Mouse (Mus musculus) liver, embryonic 14.5 days (tissue): ENCODE data around the gene Birc5. TPM values are rescaled to one million over a fixed set of nuclear protein-coding genes. Genes with fewer than 3 reads are reported as not detected.

Experiments used
- ATAC-seq: fragments of 200-750 bp; cut with Nextera tagmentation; 2 replicates; pipeline ENCODE4 v1.8.0; 2017; ENCODE audit warnings: moderate number of reproducible peaks, mild to moderate bottlenecking, moderate library complexity; ENCODE audit not compliant: insufficient read depth
- DNase-seq, 3 experiments: peaks; one replicate each; pipeline ENCODE4 v3.0.0-alpha.2; 2012 to 2013; ENCODE audit warnings: low read depth in 3 of 3, low spot score in 3 of 3
- H3K27ac ChIP-seq: fragments of 300-500 bp; sonication (generic); 2 replicates; pipeline ENCODE4 v1.5.1; 2014; ENCODE audit warnings: moderate library complexity, mild to moderate bottlenecking, control low read depth, inconsistent platforms
- H3K27me3 ChIP-seq: fragments of 300-500 bp; sonication (generic); 2 replicates; pipeline ENCODE4 v1.6.1; 2014; ENCODE audit warnings: mild to moderate bottlenecking, low read length, moderate library complexity; ENCODE audit not compliant: control insufficient read depth, insufficient read depth
- H3K36me3 ChIP-seq: fragments of 300-500 bp; sonication (generic); replicated peaks from 2 replicates; pipeline ENCODE4 v1.6.1; 2014; ENCODE audit warnings: low read depth; ENCODE audit not compliant: control insufficient read depth, insufficient read depth
- H3K4me1 ChIP-seq, 2 experiments: fragments of 200-500 bp in 1 of 2; fragments of 300-500 bp in 1 of 2; sonication (generic) in 1 of 2; replicated peaks; 2 replicates each; pipeline ENCODE4 v1.6.1; 2012 to 2014; ENCODE audit warnings: antibody characterized with exemption in 1 of 2, inconsistent platforms in 1 of 2, low read length in 1 of 2; ENCODE audit not compliant: control insufficient read depth in 2 of 2, insufficient read depth in 2 of 2
- H3K4me2 ChIP-seq: fragments of 300-500 bp; sonication (generic); 2 replicates; pipeline ENCODE4 v1.6.1; 2014; ENCODE audit warnings: low read depth, mild to moderate bottlenecking, control low read depth, moderate library complexity
- H3K4me3 ChIP-seq, 2 experiments: fragments of 200-500 bp in 1 of 2; fragments of 300-500 bp in 1 of 2; sonication (generic) in 1 of 2; 2 replicates each; pipeline ENCODE4 v1.5.1; 2012 to 2014; ENCODE audit warnings: low read depth in 2 of 2, low read length in 2 of 2, mild to moderate bottlenecking in 2 of 2, control low read depth in 1 of 2, inconsistent platforms in 1 of 2, moderate library complexity in 1 of 2; ENCODE audit not compliant: insufficient read depth in 1 of 2
- H3K9ac ChIP-seq: fragments of 300-500 bp; sonication (generic); replicated peaks from 2 replicates; pipeline ENCODE4 v1.6.1; 2014; ENCODE audit warnings: mild to moderate bottlenecking, control low read depth, moderate library complexity
- H3K9me3 ChIP-seq: fragments of 300-500 bp; sonication (generic); 2 replicates; pipeline ENCODE4 v1.6.1; 2016; ENCODE audit warnings: low read length, mixed read lengths; ENCODE audit not compliant: control insufficient read depth
- CTCF ChIP-seq: IDR thresholded peaks from 2 replicates; pipeline ENCODE4 v1.5.1; 2016; ENCODE audit warnings: antibody characterized with exemption, low read depth, control low read depth
- EP300 ChIP-seq: IDR thresholded peaks from 2 replicates; pipeline ENCODE4 v1.6.1; 2016; ENCODE audit warnings: antibody characterized with exemption, low read depth
- WGBS: fragments of 180-500 bp; shearing (Covaris S2); extraction: QIAGEN DNeasy Blood & Tissue Kit; methylation state at CpG from one replicate; pipeline ENCODE4 v1.1.7; 2014; ENCODE audit not compliant: insufficient replicate concordance; 5-methylcytosine and 5-hydroxymethylcytosine counted together
- polyA plus RNA-seq, 2 experiments: library from polyadenylated mRNA; depleted of rRNA in 1 of 2; stranded (reverse) in 1 of 2; unstranded in 1 of 2; fragments of >200 nt; fragmentation: Nextera tagmentation in 1 of 2; extraction: Ambion mirVana in 1 of 2; gene quantifications; 2 replicates each; pipeline versions ENCODE4 v1.2.1 to v1.2.3; 2012 to 2014

Birc5 gene
- polyA plus RNA-seq, 2 experiments, result 181 to 373 TPM

DNA sequence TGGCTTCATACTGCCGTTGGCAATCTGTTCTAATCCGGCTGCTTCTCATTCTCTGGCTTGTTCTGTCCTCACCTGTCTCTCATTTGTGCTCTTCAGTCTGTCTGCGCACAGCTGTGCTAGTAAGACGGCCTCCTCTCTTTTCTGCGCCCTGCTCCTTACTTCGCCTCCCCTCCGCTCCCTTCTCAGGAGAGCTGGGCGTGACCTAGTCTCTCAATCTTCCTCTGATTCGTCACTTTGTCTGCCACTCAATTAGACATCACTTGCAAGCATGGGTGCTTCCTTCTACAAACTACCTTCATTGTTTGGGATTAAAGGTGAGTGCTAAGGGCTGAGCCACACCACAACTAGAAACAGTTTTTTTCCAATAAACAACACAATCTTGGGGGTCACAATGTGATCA is 5.2 kb downstream of the Birc5 start:
- 87% methylated on average over 9 of the region's 9 CpGs for WGBS
- peaks cover 10 to 13% of the 10 kb centered on the region in 2 experiments for H3K4me1 ChIP-seq
- DNase-seq (no peak), ATAC-seq (no peak)
- H3K4me2 ChIP-seq, result no peak overlapping the region
- no peak for TF ChIP-seq EP300
- TF ChIP-seq CTCF, result no peak
- peaks cover 74% of the 10 kb centered on the region for H3K36me3 ChIP-seq
- H3K27me3 ChIP-seq, result peaks cover 6% of the 10 kb centered on the region
- no peaks in the 10 kb centered on the region for H3K9me3 ChIP-seq
- H3K27ac ChIP-seq, result no peak overlapping the region
- no peak overlapping the region for H3K4me3 ChIP-seq
- H3K9ac ChIP-seq, result no peak overlapping the region

DNA sequence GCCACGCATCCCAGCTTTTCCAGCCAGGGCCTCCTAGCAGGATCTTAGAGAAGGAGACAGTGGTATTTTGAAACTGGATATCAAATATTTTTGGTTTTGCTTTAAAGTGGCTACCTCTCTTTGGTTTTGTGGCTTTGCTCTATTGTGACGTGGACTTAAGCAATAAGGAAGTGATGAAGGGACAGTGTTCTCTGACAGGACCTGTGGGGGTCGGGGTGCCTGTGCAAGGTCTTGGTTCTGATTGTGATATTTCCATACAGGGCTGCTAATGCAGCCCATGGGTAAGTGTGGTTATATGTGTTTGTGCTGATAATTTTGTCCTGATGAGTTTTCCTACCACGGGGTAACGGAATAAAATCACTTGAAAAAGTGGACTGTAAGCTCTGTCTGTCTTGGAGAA is 6.3 kb downstream of the Birc5 start:
- peaks cover 70% of the 10 kb centered on the region for H3K36me3 ChIP-seq

DNA sequence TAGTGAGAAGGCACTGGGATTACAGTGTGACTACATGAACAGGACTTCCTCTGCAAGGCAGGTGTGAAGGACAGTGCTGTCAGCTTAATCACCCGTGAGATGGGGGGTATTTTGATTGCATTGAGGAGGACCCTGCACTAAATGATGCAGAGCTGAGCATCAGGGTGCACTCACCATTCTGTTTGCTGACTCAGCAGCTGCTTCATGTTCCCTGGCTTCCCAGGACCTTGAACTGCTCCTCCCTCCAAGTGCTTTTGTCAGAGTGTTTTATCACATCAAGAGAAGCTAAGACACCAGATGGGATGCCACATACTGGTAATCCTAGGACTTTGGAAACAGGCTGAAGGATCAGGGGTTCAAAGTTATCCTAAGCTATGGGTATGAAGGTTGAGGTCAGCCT is 6.9 kb downstream of the Birc5 start:
- TF ChIP-seq EP300 (no peak), CTCF (no peak)

More for the DNA sequence above, 6.3 kb downstream of the Birc5 start:
- 85% methylated on average over 5 of the region's 5 CpGs for WGBS
- TF ChIP-seq CTCF, result no peak
- TF ChIP-seq EP300, result no peak
- ATAC-seq (no peak), DNase-seq (no peak)
- H3K4me1 ChIP-seq, result peaks cover 7 to 10% of the 10 kb centered on the region in 2 experiments
- H3K27me3 ChIP-seq, result peaks cover 16% of the 10 kb centered on the region
- no peak overlapping the region for H3K4me2 ChIP-seq
- no peaks in the 10 kb centered on the region for H3K9me3 ChIP-seq
- no peak overlapping the region for H3K4me3 ChIP-seq
- no peak overlapping the region for H3K9ac ChIP-seq
- H3K27ac ChIP-seq, result no peak overlapping the region

DNA sequence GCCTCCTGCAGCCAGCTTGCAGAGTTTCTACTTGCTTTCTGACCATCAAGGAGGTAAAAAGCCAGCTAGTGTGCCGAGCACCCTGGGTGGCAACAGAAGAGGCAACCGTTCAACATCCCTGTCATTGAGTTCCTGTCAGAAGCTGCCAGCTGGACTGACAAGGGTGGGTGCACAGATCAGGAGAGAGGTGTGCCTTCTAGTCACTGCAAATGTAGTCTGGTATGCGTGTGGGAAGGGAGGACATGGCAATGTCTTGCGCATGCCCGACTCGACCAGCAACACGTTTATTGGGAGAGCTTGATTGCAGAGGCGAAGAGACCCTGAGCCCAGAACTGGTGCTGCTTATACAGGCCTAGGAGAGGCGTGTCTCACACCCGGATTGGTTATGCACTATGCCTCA is 8.4 kb downstream of the Birc5 start:
- 91% methylated on average over 10 of the region's 10 CpGs for WGBS
- no peak overlapping the region for H3K4me3 ChIP-seq
- no peak for DNase-seq
- peaks cover 34% of the 10 kb centered on the region for H3K27me3 ChIP-seq
- peaks cover 52% of the 10 kb centered on the region for H3K36me3 ChIP-seq
- no peak overlapping the region for H3K27ac ChIP-seq
- no peak overlapping the region for H3K4me2 ChIP-seq
- H3K9me3 ChIP-seq, result no peaks in the 10 kb centered on the region
- peak; percentile 14; the same call in 1 of the 2 replicates for ATAC-seq
- no peak for TF ChIP-seq CTCF
- H3K4me1 ChIP-seq, result no peaks in the 10 kb centered on the region
- no peak overlapping the region for H3K9ac ChIP-seq

More for the DNA sequence above, 6.9 kb downstream of the Birc5 start:
- WGBS, result 91% methylated on average over 1 of the region's 1 CpGs
- H3K9me3 ChIP-seq, result no peaks in the 10 kb centered on the region
- peaks cover 3 to 6% of the 10 kb centered on the region in 2 experiments; a peak in 3 of 4 replicates for H3K4me1 ChIP-seq
- H3K9ac ChIP-seq, result no peak overlapping the region
- H3K4me2 ChIP-seq, result no peak overlapping the region
- H3K27me3 ChIP-seq, result peaks cover 22% of the 10 kb centered on the region
- no peak overlapping the region for H3K27ac ChIP-seq
- H3K4me3 ChIP-seq, result no peak overlapping the region
- no peak for DNase-seq
- peaks cover 66% of the 10 kb centered on the region for H3K36me3 ChIP-seq
- ATAC-seq, result no peak

DNA sequence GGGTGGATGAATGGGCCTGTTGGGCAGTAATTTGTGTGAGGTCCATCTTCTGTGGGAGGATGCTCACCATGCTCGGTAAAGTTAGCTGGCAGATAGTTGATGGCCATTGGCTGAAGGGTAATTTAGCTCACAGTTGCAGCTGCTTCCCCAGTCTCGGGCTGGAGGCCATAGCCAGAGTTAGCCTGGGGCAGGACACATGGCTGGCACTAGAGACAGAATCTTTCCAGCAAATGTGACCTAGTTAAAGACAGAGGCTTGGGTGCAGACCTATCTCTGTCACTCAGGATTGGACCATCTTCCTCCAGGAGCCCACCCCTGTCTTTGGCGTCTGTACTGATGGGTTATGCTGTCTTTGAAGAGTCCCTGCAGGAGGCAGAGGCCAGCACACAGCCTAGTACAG is 9.3 kb downstream of the Birc5 start:
- 45% methylated on average over 3 of the region's 3 CpGs for WGBS
- Histone ChIP-seq H3K4me2 (no peak overlapping the region), H3K27ac (no peak overlapping the region), H3K9ac (no peak overlapping the region), H3K27me3 (peaks cover 34% of the 10 kb centered on the region), H3K4me3 (no peak overlapping the region), H3K9me3 (no peaks in the 10 kb centered on the region), H3K36me3 (peaks cover 42% of the 10 kb centered on the region), H3K4me1 (no peaks in the 10 kb centered on the region)
- no peak for ATAC-seq
- TF ChIP-seq CTCF (no peak), EP300 (no peak)
- DNase-seq, result no peak
